Mouse (Mus musculus) layer of hippocampus, postnatal 25 days (tissue): ENCODE results near the gene Map3k21. TPM values are rescaled to one million over a fixed set of nuclear protein-coding genes. Genes with fewer than 3 reads are reported as not detected.
A peak's percentile ranks its signal among the peaks of the same experiment; 100 is the strongest.

ENCODE experiments used
- DNase-seq, 2 experiments: peaks; one replicate each; pipeline ENCODE4 v3.0.0; 2022; ENCODE audit warnings: mixed read lengths in 2 of 2, low spot score in 1 of 2; ENCODE audit errors: extremely low spot score in 1 of 2
- total RNA-seq, 2 experiments: library from RNA; stranded (reverse); gene quantifications; 2 replicates each; pipeline ENCODE4 v1.2.3; 2021

Gene Map3k21
- 1 to 10 TPM; 1.1 to 1.5 TPM for total RNA-seq

DNA sequence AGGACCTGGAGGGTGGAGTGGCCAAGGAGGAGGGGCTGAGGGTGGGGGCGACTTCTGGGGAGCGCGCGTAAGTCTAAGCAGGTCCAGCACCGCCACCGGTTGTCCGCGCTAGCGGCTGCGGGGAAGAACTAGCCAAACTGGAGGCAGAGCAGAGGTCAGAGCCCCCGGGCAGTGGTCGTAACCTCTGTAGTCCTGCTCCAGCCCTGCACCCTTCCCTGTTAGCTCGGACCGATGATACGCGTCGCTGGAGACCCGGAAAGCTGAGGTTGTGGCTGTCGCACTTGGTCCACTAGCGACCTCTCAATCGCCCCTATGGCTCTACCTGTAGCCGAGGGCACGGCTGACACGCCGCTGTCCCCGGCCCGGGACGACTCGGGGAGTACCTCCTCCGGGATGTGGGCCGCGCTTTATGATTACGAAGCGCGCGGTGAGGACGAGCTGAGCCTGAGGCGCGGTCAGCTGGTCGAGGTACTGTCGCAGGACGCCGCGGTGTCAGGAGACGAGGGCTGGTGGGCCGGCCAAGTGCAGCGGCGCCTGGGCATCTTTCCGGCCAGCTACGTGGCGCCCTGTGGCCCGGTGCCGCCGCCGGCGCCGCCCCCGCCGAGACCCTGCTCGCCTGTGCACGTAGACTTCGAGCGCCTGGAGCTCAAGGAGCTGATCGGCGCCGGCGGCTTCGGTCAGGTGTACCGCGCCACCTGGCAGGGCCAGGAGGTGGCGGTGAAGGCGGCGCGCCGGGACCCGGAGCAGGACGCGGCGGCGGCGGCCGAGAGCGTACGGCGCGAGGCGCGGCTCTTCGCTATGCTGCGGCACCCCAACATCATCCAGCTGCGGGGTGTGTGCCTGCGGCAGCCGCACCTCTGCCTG, at the start of gene Map3k21:
TSS of gene Map3k21 (plus strand) at position 86 of the 864 bp plus-strand sequence.
- no peak for DNase-seq

DNA sequence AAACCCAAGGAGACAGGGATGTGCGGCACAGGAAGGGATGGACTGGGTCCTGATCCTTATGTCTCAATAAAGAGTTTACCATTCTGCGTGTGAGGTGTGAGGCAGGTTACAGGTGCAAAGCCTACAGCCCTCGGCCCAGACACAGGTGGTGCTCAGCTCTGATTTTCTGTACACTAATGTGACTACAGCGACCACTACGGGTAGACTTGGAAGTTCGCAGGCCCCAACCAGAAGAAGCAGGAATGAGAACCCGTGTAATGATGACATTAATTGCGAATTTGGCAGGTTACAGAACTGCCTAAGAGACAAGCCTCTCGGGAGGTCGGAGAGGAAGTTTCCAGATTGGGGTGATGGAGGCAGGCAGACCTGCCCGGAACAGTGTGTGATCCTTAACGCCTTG, 44.1 kb upstream of the Map3k21 start:
- no peak for DNase-seq

DNA sequence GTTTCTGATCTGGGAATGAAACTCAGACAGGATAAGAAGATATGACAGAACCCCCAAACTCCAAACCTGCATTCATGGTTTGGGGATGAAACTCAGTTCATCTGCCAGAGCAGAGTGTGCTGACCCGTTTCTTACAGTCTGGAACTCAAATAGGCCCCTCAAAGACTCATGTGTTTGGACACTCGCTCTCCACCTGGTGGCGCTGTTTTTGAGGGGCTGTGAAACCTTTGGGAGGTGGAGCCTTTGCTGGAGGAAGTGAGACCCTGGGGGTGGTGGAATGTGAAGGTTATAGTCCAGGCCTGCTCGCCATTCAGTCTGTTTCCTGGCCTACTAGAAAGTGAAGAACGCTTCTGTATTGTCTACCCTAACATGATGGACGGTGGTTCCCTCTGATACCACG, 41.7 kb upstream of the Map3k21 start:
- no peak for DNase-seq

DNA sequence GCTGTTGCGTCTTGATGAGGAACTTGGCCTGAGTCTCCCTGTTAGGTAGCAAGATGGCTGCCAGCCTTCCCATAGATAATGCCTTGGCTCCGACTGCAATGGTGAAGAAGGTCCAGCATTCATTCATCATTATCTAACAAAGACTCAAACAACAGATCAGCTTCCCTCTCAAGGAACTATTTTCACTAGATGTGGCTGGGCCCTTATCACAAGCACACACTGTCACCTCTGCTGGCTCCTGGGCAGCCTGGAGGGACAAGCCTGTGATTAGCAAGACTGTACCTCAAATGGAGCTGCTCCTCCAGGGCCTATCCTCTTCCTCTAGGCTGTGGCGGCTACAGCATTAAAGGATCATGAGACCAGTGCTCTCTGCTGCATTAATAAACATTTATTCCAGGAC, 40.5 kb upstream of the Map3k21 start:
- DNase-seq: no peak

DNA sequence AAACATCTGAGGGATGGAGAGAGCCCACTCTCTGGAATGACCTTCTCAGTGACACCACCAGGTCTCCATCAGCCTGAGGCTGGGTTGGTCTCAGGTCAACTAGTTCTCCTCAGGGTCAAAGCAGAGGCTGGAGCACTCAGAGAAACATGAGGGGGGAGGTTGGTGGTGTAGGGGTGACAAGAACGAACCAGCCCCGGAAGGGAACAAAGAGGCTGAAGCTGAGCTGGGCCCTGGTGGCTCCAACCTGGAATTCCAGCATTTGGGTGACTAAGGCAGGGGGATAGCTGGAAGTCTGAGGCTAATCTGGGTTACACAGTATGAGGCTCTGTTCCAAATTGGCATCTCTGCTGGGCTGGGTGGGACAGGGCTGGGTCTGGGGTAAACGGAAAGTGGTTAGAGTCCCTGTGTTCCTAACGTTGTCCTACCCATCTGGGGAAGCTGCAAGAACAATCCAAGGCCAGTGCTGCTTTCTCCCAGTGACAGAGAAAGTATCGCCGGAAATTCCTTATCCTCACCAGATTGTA, 40.0 kb upstream of the Map3k21 start:
- DNase-seq: no peak

DNA sequence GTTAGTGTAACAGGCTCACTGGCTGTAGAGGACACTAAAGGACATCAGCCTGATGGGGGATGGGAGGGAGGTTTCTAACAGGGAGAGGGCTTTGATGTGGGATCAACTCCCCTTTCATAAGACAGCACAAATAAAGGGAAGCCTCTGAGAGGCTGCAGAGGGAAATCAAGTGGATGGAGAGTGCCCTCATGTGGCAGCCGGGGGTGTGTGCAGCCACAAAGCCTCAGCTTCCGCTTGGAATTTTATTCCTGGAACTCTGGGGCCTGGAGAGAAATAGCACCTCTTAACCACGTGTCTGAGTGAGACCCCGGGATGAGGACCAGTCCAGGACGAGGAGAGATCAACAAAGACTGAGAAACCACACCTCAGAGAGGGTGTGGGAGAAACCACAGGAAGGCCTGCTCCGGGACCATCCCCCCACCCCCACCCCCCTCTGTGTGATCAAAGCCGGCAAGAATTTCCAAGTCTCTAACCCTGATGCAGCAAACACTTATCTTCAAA, 39.4 kb upstream of the Map3k21 start:
- peak; percentile 58 to 77 for DNase-seq

DNA sequence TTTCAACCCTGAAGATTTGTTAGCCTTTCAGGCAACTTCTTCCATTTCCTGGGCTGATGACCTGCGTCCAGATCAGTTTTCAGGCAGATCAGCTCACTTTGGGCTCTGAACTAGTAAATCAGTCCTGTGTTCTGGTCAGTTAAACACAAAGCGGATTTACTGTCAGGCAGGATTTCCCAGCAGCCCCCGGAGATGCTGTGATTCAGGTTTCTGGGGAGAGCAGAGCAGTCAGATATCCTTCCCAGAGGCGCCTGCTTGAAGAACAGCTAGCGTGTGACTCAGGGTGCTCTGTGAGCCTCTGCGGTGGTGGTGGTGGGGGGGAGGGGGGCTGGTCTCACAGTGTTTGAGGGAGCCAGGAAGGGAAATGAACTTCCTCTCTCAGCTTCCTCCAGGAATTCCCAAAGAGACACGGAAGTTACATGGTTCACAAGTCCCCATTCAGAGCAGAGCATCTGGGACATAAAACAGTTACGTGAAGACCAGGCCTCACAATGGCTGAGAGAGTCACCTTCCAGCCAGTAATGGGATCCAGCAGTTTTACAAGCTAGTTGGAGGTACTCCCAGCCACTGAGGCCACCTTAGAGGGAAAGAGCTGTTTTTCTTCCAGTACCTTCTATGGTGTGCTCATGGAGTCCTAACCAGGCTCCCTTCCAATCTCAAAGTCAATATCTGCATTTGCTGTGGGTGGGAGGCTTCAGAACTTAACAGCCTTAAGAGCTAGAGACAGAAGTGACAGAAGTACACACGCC, 37.6 kb upstream of the Map3k21 start:
- DNase-seq: no peak

DNA sequence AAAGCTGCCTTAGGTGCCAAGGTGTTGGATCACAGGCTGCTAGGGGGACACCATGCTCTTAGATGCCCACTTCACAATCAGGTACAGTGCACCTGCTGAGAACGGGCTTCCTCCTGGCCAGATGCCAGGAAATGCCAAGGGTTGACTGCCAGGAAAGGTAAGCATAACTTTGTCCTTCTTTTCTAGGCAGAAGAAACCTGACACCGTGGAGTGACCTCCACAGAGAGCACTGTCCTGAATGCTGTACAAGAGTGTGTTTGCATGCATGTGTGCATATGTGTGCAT, 37.1 kb upstream of the Map3k21 start:
- DNase-seq: no peak

DNA sequence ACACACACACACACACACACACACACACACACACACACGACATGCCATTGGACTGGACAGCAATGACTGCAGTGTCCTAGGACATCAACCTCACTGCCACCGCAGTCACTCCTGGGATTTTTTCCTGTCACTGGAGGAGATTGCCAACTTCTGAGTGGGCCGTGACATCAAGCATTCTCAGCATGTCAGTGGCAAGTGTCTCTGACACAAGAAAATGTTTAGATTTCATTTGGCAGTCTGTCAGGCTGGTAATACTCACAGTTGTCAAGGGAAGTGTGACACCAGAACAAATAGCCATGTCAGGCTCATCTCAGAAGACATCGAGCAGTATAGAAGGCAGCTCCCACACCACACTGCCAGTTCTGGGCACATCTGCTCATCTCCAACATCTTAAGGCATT, 29.8 kb upstream of the Map3k21 start:
- no peak for DNase-seq

DNA sequence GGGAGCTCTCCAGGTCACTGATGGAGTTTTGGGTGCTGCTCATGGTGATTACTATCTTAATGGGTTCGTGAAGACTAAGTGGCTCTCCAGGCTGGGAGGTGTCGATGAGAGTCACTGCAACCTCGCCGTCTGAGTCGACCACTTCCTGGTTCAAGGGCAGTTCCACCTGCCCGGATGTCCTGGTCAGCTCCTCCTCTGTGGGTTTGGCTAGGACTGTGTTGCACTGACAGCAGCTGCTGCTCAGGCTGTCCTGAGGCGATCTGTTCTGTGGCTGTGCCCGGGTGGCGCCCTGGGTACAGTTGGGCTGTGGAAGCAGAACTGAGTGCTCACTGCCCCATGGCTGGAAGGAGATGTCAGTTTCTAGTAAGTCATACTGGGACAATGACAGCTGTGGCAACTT, 22.7 kb upstream of the Map3k21 start:
- no peak for DNase-seq

DNA sequence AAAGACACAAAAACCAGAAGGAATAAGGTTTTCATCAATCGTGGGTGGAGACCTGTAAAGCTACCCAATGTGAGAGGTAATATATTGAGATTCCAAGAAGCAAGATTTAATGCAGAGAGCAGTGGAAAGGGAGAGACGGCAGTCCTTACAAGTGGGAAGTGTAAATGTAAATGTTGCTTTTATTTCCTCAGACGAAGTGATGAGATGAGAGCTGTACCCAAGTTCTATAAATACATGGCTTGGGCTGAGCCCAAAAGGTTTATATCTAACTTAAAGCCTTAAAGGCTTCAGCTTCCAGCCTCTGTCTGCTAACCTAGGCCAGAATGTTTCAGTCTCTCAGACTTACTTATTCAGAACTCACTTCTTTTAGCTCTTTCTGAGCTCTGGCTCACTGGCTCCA, 20.3 kb upstream of the Map3k21 start:
- no peak for DNase-seq

DNA sequence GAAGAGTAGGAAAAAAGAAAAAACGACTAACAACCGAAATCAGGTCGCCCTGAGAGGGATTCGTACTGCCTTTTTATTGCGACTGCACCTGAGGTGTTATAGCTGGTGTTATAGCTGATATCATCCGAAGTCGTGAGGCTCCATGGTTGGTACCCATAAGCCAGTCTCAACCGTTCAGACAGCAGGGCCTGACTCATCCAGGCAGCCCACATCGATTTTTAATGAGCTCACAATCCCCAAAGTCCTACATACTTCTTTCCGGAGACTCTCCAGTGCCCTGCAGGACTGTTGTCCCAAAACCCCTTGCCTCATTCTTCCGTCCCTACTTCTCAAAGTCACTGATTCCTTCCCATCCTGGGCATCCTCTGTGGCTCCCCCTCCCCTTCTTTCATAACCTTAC, 12.9 kb upstream of the Map3k21 start:
- DNase-seq: no peak

DNA sequence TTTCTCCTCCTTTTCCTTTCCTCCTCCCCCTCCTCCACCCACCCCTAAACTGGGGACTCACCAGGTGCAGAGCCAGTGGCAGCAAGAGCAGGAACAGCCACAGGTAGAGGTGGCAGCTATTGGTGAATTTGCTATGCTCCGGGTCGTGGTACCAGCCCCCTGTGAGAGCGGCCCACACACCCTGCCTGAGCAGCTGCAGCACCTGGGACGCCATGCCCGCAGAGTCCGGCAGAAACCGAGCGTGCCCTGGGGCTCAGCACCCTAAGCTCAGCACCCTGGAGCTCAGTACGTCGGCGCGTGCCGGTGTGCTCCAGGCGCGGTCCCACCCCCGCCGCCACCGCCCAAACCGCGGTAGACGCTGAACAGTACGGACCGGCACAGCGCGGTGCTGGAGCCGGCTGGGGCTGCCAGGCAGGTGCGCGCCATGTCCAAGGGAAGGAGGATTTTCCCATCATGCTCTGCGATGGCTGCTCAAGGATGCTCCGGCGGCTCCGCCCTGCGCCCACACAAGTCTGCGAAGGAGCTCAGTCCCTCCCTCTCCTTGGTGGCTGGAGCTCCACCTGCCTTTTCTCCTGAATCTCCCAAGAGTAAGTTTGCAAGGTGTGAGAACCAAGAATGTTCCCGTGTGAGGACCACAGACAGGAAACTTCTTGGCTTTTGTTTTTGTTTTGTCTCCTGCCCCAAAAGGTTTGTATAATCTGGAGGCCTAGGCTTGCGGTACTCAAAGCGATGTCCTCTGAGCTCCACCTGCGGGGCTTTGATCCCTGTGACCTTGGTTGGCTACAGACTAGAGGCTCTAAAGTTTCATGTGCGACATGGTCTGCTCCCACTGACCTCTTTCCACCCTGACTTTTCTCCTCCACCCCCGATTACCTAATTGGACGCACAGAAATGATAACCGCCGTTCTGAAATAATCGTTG, 12.1 kb upstream of the Map3k21 start, which contains the start of gene Pcnx2:
TSS of gene Pcnx2 (minus strand) at position 450 of the 921 bp plus-strand sequence.
- DNase-seq: peak; percentile 48 to 54

DNA sequence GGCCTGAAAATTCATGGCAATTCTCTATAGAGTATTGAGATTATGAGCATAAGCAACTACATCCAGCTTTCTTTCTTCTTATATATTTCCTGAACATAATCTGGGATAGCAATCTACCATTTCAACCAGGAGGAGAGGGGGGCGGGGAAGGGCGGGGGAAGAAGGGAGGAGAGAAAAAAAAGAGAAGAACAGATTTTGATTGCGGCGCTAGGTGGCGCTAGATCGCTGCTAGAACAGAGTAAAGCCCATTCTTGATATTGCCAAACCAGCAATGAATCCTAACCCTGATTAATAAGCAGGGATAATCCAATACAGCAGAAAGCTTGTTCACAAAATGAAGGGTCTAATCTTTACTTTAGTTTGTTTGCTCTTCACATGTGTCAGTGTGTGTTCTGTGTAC, 11.4 kb upstream of the Map3k21 start:
- peak in 1 of 2 experiments; percentile 78 for DNase-seq

DNA sequence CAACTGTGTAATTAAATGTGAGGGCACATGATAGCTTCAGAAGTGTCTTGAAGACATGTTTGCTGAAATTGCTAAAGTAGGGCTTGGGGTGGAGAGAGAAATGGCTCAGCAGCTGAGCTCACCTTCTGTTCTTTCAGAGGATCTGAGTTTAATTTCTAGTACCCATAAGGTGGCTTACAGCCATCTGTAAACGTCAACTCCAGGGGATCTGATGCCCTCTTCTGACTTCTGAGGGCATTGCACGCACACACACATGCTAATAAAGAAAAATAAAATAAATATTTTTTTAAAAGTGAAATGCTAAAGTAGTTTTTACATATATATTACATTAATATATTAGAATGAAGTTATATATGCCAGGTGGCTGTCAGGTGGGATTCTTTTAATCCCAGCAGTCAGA, 9.1 kb upstream of the Map3k21 start:
- no peak for DNase-seq

DNA sequence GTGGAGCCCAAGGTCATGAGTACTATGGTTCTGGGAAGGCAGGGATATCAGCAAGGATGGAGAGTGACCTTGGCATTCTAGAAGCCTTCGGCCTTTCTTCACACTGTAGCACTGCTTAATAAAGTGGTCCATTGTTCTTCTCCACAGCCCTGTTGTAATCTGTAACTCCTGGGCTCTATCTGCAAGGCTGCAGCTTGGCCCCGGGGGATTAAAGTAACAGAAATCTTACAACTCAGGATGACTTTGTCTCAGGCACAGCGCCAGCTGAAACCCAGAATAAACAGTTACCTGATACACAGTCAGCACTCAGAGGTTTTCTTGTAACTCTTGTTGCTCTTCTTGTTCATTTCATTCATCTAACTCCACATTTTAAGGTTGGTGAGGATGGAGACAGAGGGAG, 7.7 kb upstream of the Map3k21 start:
- DNase-seq: no peak

DNA sequence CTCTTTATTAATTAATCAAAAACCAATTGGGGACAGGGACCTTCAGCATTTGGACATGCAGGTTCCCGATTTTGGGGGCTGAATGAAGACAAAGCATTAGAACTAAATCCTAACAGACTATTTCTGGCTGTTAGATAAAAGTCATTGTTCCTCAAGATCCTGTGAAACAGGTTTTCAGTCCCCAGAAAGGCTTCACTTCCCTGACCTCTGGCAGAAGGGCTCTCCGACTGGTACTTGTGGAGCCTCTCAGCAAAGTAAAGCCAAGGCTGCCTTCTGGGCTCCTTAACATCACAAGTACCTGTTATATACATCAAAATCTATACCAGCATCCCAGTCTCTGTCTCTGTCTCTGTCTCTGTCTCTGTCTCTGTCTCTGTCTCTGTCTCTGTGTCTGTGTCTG, 4.9 kb upstream of the Map3k21 start:
- no peak for DNase-seq

DNA sequence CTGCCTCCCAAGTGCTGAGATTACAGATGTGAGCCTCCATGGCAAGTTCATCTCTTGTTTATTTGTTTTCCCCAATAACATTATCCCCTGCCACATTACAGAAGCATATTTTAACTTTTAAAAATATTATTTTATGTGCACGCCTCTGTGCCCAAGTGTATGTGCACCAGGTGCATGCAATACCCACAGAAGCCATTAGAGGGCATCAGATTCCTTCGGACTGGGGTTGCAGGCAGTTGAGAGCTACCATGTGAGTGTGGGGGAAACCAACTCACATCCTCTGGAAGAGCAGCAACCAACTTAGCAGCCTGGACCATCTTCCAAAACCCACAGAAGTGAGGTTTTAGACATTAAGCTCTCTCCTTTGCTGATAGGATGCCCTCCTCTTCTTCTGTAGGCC, 2.9 kb upstream of the Map3k21 start:
- no peak for DNase-seq

DNA sequence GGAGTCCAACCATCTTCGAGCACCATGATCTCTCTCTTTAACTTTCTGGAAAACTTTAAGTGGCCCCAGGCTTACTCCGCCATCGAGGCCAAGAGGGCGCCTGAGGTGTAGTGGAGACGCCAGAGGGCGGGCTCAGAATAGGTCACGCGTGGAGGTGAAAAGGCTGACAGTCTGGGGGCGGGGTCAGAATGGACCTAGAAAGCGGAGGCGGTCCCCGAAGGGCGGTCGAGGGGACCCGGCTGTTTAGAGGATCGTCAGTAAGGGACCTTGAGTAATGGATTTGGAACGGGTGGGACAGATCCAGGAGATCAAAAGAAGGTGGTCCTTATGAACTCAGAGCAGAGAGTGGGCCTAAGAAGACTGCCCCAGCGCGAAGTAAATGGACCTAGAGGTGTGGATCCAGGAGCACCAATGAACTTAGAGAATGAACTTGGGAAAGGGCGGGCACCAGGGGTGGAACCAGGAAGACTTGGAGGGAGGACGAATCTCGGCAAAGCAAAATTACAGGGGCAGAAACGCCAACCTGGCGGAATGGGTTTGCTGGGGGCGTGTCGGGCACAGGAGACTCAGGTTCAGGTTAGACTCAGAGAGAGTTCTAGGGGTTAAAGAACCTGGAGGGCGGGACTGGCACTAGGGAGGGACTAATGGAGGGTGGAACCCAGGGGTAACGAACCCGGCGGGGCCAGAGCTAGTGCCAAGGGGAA, 437 bp upstream of the Map3k21 start:
- no peak for DNase-seq

DNA sequence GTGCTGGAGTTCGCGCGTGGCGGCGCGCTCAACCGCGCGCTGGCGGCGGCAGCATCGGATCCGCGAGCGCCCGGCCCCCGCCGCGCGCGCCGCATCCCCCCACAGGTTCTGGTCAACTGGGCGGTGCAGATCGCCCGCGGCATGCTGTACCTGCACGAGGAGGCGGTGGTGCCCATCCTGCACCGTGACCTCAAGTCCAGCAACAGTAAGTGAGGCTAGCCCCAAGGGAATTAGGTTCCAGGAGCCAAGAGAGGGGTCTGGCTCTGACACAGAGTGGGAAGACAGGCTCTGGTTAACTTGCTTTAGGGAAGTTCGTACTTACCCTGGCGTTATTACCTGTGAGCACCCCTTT, 955 bp downstream of the Map3k21 start:
- no peak for DNase-seq
